Comparison of ENCODE assay signal across 26 mouse cellular contexts in the genomic region with DNA sequence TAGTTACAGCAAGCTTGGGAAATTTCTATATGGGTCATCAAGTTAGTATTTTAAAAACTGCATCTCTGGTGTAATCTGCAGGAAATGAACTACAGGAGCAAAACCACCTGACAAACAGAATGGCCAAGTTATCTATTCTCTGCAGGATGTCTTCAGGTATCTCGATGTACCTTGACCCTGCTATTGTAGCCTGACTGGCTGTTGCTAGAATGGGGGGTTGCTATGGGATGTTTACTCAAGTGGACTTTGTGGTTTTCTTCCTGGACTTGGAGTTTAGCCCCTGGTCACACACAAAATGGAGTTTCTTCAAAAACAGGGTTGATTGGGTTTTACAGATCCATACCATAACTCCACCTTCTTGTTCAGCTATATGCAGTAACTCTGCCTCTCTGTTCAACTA.
"Had no signal": no experiment of that assay in that cellular context is flagged by ENCODE, and none has a peak within 500 bp of the region (broad histone marks: within the 10 kb centered on the region; RNA-seq: fewer than 3 reads in every experiment).

No protein-coding gene starts in this region.

- DNase-seq: gastrocnemius, adult 2 months; gastrocnemius, postnatal 10 days; gastrocnemius, postnatal 25 days; heart, adult 2 months; heart, postnatal 10 days; heart, postnatal 4 days; kidney, adult 11 months; kidney, adult 2 months; kidney, adult 9 months; kidney, postnatal 14 days; kidney, postnatal 36 days; layer of hippocampus, adult 9-11 months; layer of hippocampus, postnatal 36 days; left cerebral cortex, postnatal 4 days had no signal

- H3K27ac ChIP-seq: gastrocnemius, adult 2 months; heart, adult 2 months; hindbrain, embryonic 10.5 days; hindbrain, embryonic 12.5 days; hindbrain, embryonic 14.5 days; kidney, embryonic 15.5 days; kidney, postnatal 0 days; limb, embryonic 13.5 days; limb, embryonic 15.5 days; liver, embryonic 12.5 days; liver, embryonic 14.5 days had no signal

- H3K4me1 ChIP-seq: heart, embryonic 12.5 days; hindbrain, embryonic 10.5 days; hindbrain, embryonic 12.5 days; kidney, embryonic 15.5 days; limb, embryonic 13.5 days; limb, embryonic 15.5 days had no signal

- H3K4me2 ChIP-seq: heart, embryonic 12.5 days; hindbrain, embryonic 12.5 days; hindbrain, embryonic 14.5 days; kidney, embryonic 15.5 days; limb, embryonic 13.5 days; limb, embryonic 15.5 days; liver, embryonic 12.5 days had no signal

- H3K9ac ChIP-seq: heart, embryonic 12.5 days; hindbrain, embryonic 12.5 days; hindbrain, embryonic 14.5 days; kidney, embryonic 15.5 days; limb, embryonic 13.5 days; limb, embryonic 15.5 days; liver, embryonic 12.5 days; liver, embryonic 14.5 days had no signal

- H3K27me3 ChIP-seq: heart, embryonic 12.5 days; hindbrain, embryonic 12.5 days; kidney, embryonic 15.5 days; limb, embryonic 13.5 days; limb, embryonic 15.5 days; liver, embryonic 12.5 days had no signal

- ATAC-seq: hindbrain, embryonic 16.5 days; inflammation-experienced regulatory T-cells, adult 6 months; liver, embryonic 12.5 days had no signal

- H3K4me3 ChIP-seq: gastrocnemius, adult 2 months; heart, adult 2 months; heart, embryonic 12.5 days; hindbrain, embryonic 10.5 days; hindbrain, embryonic 12.5 days; kidney, embryonic 15.5 days; limb, embryonic 13.5 days; limb, embryonic 15.5 days; liver, embryonic 12.5 days had no signal

- H3K9me3 ChIP-seq: hindbrain, embryonic 12.5 days; kidney, embryonic 15.5 days; limb, embryonic 15.5 days; liver, embryonic 12.5 days had no signal

- H3K36me3 ChIP-seq: heart, embryonic 12.5 days; hindbrain, embryonic 10.5 days; hindbrain, embryonic 12.5 days; kidney, embryonic 15.5 days; limb, embryonic 13.5 days; limb, embryonic 15.5 days; liver, embryonic 12.5 days had no signal
